Mouse (Mus musculus) forebrain, embryonic 13.5 days (tissue): Measurements from ENCODE around the gene Nfasc. TPM values are rescaled to one million over a fixed set of nuclear protein-coding genes. Genes with fewer than 3 reads are reported as not detected.

ENCODE experiments used
- ATAC-seq: fragments of 200-750 bp; cut with Nextera tagmentation; 2 replicates; pipeline ENCODE4 v1.8.0; 2017
- H3K27ac ChIP-seq: fragments of 300-500 bp; sonication (generic); 2 replicates; pipeline ENCODE4 v1.5.1; 2015; ENCODE audit warnings: inconsistent platforms, mild to moderate bottlenecking, moderate library complexity
- H3K27me3 ChIP-seq: fragments of 300-500 bp; sonication (generic); 2 replicates; pipeline ENCODE4 v1.6.1; 2015; ENCODE audit warnings: mild to moderate bottlenecking, inconsistent platforms
- H3K36me3 ChIP-seq: fragments of 300-500 bp; sonication (generic); 2 replicates; pipeline ENCODE4 v1.6.1; 2015; ENCODE audit warnings: mild to moderate bottlenecking, inconsistent platforms; ENCODE audit not compliant: poor library complexity, severe bottlenecking
- H3K4me1 ChIP-seq: fragments of 300-500 bp; sonication (generic); 2 replicates; pipeline ENCODE4 v1.6.1; 2015; ENCODE audit warnings: inconsistent platforms
- H3K4me2 ChIP-seq: fragments of 300-500 bp; sonication (generic); 2 replicates; pipeline ENCODE4 v1.6.1; 2015; ENCODE audit warnings: inconsistent platforms, mild to moderate bottlenecking, moderate library complexity
- H3K4me3 ChIP-seq: fragments of 300-500 bp; sonication (generic); 2 replicates; pipeline ENCODE4 v1.5.1; 2015; ENCODE audit warnings: mild to moderate bottlenecking, inconsistent platforms
- H3K9ac ChIP-seq: fragments of 300-500 bp; sonication (generic); 2 replicates; pipeline ENCODE4 v1.6.1; 2015; ENCODE audit warnings: mild to moderate bottlenecking, inconsistent platforms
- H3K9me3 ChIP-seq: fragments of 300-500 bp; sonication (generic); replicated peaks from 2 replicates; pipeline ENCODE4 v1.6.1; 2016; ENCODE audit warnings: inconsistent platforms
- WGBS: fragments of 180-500 bp; shearing (Covaris S2); methylation state at CpG from one replicate; pipeline ENCODE4 v1.1.7; 2015; 5-methylcytosine and 5-hydroxymethylcytosine counted together
- polyA plus RNA-seq: library from polyadenylated mRNA; unstranded; fragments of >200 nt; fragmentation: Nextera tagmentation; extraction: Ambion mirVana; gene quantifications from 2 replicates; pipeline ENCODE4 v1.2.1, GENCODE M21; 2015

Gene Nfasc
- polyA plus RNA-seq, 1 experiment from 2014 or later: 35.8 TPM

- Histone ChIP-seq H3K4me3 (no peak overlapping the region), H3K9ac (no peak overlapping the region), H3K9me3 (no peaks in the 10 kb centered on the region), H3K4me1 (peaks cover 49% of the 10 kb centered on the region), H3K36me3 (peaks cover 19% of the 10 kb centered on the region; the same call in 1 of the 2 replicates), H3K27me3 (no peaks in the 10 kb centered on the region), H3K4me2 (no peak overlapping the region), H3K27ac (no peak overlapping the region)
- ATAC-seq: no peak
- 95% methylated on average over 19 of the region's 19 CpGs for WGBS
Measured at GRCm38 (mm10) chr1:132528647-132529334, 212.8 kb downstream of the Nfasc start.

DNA sequence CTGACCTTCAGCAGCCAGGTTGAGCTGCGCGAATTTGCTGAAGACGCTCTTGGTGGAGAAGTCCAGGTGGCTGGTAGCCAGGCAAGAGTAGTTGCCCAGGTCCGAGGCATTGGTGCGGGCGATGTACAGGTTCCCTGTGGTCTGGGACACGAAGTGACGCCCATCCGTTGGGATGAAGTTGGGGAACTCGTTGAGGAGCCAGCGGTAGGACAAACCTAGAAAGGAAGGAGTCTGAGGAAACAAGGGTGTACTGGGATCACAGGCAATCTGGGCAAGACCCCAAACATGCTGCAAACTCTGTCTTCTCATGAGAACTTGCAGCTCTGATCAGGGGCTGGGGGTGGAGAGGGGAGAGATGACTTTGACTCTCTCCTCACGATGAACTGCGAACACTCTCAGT, 213.5 kb downstream of the Nfasc start:
- H3K4me3 ChIP-seq: no peak overlapping the region
- H3K4me2 ChIP-seq: no peak overlapping the region
- H3K27me3 ChIP-seq: no peaks in the 10 kb centered on the region
- H3K4me1 ChIP-seq: peaks cover 42% of the 10 kb centered on the region
- H3K9ac ChIP-seq: no peak overlapping the region
- WGBS: 96% methylated on average over 13 of the region's 13 CpGs
- peaks cover 21% of the 10 kb centered on the region; the same call in 1 of the 2 replicates for H3K36me3 ChIP-seq
- H3K27ac ChIP-seq: no peak overlapping the region
- no peak for ATAC-seq
- no peaks in the 10 kb centered on the region for H3K9me3 ChIP-seq

GRCm38 (mm10) chr1:132525832-132526231, 215.8 kb downstream of the Nfasc start:
- ATAC-seq: peak; percentile 69
- H3K27me3 ChIP-seq: no peaks in the 10 kb centered on the region
- WGBS: 6% methylated on average over 10 of the region's 10 CpGs
- H3K4me1 ChIP-seq: peaks cover 29% of the 10 kb centered on the region
- H3K36me3 ChIP-seq: peaks cover 34% of the 10 kb centered on the region; the same call in 1 of the 2 replicates
- H3K27ac ChIP-seq: peak overlapping the region; percentile 86
- no peaks in the 10 kb centered on the region for H3K9me3 ChIP-seq
- H3K4me3 ChIP-seq: no peak overlapping the region
- peak overlapping the region; percentile 60 for H3K9ac ChIP-seq
- H3K4me2 ChIP-seq: peak overlapping the region; percentile 35

DNA sequence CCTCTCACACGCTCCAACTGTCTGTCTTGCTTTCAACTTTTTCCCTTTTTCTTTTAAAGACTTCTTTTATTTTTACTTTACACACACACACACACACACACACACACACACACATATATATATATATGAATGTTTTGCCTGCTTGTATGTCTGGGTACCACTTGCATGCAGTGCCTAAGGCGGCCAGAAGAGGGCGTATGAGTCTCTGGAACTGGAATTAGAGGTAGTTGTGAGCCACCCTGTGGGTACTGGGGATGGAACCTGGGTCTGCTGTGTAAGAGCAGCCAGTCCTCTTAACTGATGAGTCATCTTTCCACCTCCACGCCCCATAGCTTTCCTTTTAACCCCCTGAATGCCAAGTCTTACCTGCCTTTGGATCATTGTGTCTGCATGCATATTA, 217.7 kb downstream of the Nfasc start:
- Histone ChIP-seq H3K4me1 (peaks cover 18% of the 10 kb centered on the region), H3K27me3 (no peaks in the 10 kb centered on the region), H3K4me3 (no peak overlapping the region), H3K9me3 (no peaks in the 10 kb centered on the region), H3K4me2 (no peak overlapping the region), H3K36me3 (peaks cover 42% of the 10 kb centered on the region), H3K9ac (no peak overlapping the region), H3K27ac (no peak overlapping the region)
- 37% methylated on average over 4 of the region's 4 CpGs for WGBS
- no peak for ATAC-seq

DNA sequence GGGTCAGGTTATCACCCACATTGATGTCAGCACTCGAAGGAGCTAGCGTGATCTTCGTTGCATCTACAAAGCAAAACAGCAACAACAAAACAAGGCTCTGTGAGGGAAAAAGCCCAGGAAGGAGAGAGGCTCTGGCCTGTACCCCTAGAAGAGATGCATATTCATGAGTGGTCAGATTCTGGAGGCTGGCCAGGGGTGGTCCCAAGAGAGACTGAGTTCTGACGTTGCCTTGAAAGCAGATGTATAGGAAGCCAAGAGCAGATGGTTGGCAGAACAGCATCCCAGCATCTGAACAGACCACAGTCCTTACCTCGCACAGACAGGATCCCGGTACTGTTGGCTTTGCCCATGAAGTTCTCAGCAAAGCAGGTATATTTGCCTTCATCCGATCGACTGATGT, 218.5 kb downstream of the Nfasc start:
- peaks cover 43% of the 10 kb centered on the region for H3K36me3 ChIP-seq
- H3K4me2 ChIP-seq: no peak overlapping the region
- H3K4me3 ChIP-seq: no peak overlapping the region
- WGBS: 83% methylated on average over 8 of the region's 8 CpGs
- H3K4me1 ChIP-seq: peaks cover 18% of the 10 kb centered on the region
- H3K27me3 ChIP-seq: no peaks in the 10 kb centered on the region
- no peak overlapping the region for H3K27ac ChIP-seq
- H3K9me3 ChIP-seq: no peaks in the 10 kb centered on the region
- no peak for ATAC-seq
- H3K9ac ChIP-seq: 0 out of 2 replicates have a peak overlapping the region, but pooled peaks have one; percentile 8

GRCm38 (mm10) chr1:132520764-132521163, 220.8 kb downstream of the Nfasc start:
- no peaks in the 10 kb centered on the region for H3K9me3 ChIP-seq
- WGBS: 16% methylated on average over 2 of the region's 6 CpGs
- H3K27me3 ChIP-seq: no peaks in the 10 kb centered on the region; the same call in 1 of the 2 replicates
- no peak overlapping the region for H3K27ac ChIP-seq
- H3K4me3 ChIP-seq: no peak overlapping the region
- no peak overlapping the region for H3K9ac ChIP-seq
- H3K4me2 ChIP-seq: no peak overlapping the region
- H3K36me3 ChIP-seq: peaks cover 54% of the 10 kb centered on the region
- H3K4me1 ChIP-seq: peaks cover 6% of the 10 kb centered on the region
- ATAC-seq: no peak

- Histone ChIP-seq H3K4me3 (no peak overlapping the region), H3K36me3 (peaks cover 59% of the 10 kb centered on the region), H3K4me2 (no peak overlapping the region), H3K27me3 (no peaks in the 10 kb centered on the region; the same call in 1 of the 2 replicates), H3K9me3 (no peaks in the 10 kb centered on the region), H3K4me1 (no peaks in the 10 kb centered on the region), H3K27ac (no peak overlapping the region), H3K9ac (no peak overlapping the region)
- 86% methylated on average over 11 of the region's 11 CpGs for WGBS
- no peak for ATAC-seq
Measured at GRCm38 (mm10) chr1:132519734-132520133, 221.9 kb downstream of the Nfasc start.

DNA sequence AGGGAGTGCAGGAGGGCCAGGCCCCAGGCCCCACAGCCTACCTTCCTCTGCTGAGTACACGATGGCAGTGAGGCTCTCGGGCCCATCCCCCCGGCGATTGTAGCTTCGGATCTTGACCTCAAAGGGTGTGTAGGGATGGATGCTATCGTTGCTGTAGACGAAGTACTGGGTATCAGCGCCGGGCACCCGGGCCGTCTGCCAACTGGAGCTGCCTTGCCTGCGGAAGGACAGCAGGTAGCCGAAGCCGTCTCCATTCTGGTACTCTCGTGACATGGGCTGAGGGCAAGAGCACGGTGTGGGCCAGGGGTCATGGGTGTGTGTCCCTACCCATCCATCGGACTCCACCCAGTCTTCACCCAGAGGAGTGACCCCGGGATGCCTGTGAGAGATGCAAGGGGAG, 223.0 kb downstream of the Nfasc start:
- no peak for ATAC-seq
- H3K4me2 ChIP-seq: no peak overlapping the region
- no peaks in the 10 kb centered on the region for H3K9me3 ChIP-seq
- H3K4me3 ChIP-seq: no peak overlapping the region
- no peaks in the 10 kb centered on the region for H3K4me1 ChIP-seq
- H3K9ac ChIP-seq: no peak overlapping the region
- no peak overlapping the region for H3K27ac ChIP-seq
- peaks cover 68% of the 10 kb centered on the region for H3K36me3 ChIP-seq
- WGBS: 90% methylated on average over 18 of the region's 18 CpGs
- no peaks in the 10 kb centered on the region; the same call in 1 of the 2 replicates for H3K27me3 ChIP-seq

GRCm38 (mm10) chr1:132516776-132517175, 224.8 kb downstream of the Nfasc start:
- Histone ChIP-seq H3K9me3 (no peaks in the 10 kb centered on the region), H3K4me2 (no peak overlapping the region), H3K4me3 (no peak overlapping the region), H3K27me3 (no peaks in the 10 kb centered on the region; the same call in 1 of the 2 replicates), H3K9ac (no peak overlapping the region), H3K4me1 (no peaks in the 10 kb centered on the region), H3K27ac (no peak overlapping the region), H3K36me3 (peaks cover 55% of the 10 kb centered on the region)
- no peak for ATAC-seq
- WGBS: 92% methylated on average over 11 of the region's 11 CpGs

DNA sequence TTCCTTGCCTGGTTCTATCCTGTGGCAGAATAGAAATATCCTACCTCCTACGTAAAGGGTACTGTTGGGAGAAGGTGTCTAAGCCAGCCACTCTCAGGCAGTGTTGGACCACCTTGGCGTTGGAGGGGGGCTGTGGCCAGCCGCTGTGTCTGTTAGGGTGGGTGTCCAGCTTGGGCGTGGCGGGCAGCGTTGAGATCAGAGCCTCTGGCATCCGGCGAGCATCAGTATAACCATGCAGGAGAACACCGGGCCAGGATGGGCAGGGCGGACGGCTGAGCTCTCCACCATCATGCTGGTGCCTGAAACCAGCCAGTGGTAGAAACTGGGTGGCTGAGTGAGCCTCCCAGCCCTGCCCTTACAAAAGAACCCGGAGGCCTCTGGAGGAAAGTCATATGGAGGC, 226.3 kb downstream of the Nfasc start:
- Histone ChIP-seq H3K9ac (no peak overlapping the region), H3K4me3 (no peak overlapping the region), H3K27me3 (no peaks in the 10 kb centered on the region; the same call in 1 of the 2 replicates), H3K36me3 (peaks cover 53% of the 10 kb centered on the region), H3K4me2 (no peak overlapping the region), H3K9me3 (no peaks in the 10 kb centered on the region), H3K4me1 (no peaks in the 10 kb centered on the region), H3K27ac (no peak overlapping the region)
- ATAC-seq: no peak
- WGBS: 94% methylated on average over 12 of the region's 12 CpGs
